Mouse (Mus musculus) heart, postnatal 0 days (tissue): Measurements from ENCODE around the gene Dnm3. TPM values are rescaled to one million over a fixed set of nuclear protein-coding genes. Genes with fewer than 3 reads are reported as not detected.

ENCODE experiments used
- ATAC-seq: fragments of 200-750 bp; cut with Nextera tagmentation; 2 replicates; pipeline ENCODE4 v1.8.0; 2017; ENCODE audit warnings: low read depth, moderate number of reproducible peaks, moderate library complexity; ENCODE audit not compliant: insufficient read depth
- DNase-seq: peaks from one replicate; pipeline ENCODE4 v3.0.0-alpha.2; 2016; ENCODE audit warnings: low spot score
- H3K27ac ChIP-seq: fragments of 300-500 bp; sonication (generic); 2 replicates; pipeline ENCODE4 v1.5.1; 2014; ENCODE audit warnings: low read depth, mild to moderate bottlenecking
- H3K27me3 ChIP-seq: fragments of 300-500 bp; sonication (generic); 2 replicates; pipeline ENCODE4 v1.6.1; 2014; ENCODE audit warnings: low read length, mixed read lengths; ENCODE audit not compliant: control insufficient read depth, insufficient read depth
- H3K36me3 ChIP-seq: fragments of 300-500 bp; sonication (generic); replicated peaks from 2 replicates; pipeline ENCODE4 v1.6.1; 2014; ENCODE audit warnings: low read length, mixed read lengths; ENCODE audit not compliant: control insufficient read depth, insufficient read depth
- H3K4me1 ChIP-seq: fragments of 300-500 bp; sonication (generic); 2 replicates; pipeline ENCODE4 v1.6.1; 2014; ENCODE audit warnings: antibody characterized with exemption; ENCODE audit not compliant: control insufficient read depth, insufficient read depth
- H3K4me2 ChIP-seq: fragments of 300-500 bp; sonication (generic); 2 replicates; pipeline ENCODE4 v1.6.1; 2014; ENCODE audit warnings: low read depth, mild to moderate bottlenecking, low read length, moderate library complexity
- H3K4me3 ChIP-seq: fragments of 300-500 bp; sonication (generic); 2 replicates; pipeline ENCODE4 v1.5.1; 2014; ENCODE audit warnings: low read depth, low read length
- H3K9ac ChIP-seq: fragments of 300-500 bp; sonication (generic); replicated peaks from 2 replicates; pipeline ENCODE4 v1.6.1; 2014; ENCODE audit warnings: low read depth, low read length, mixed read lengths
- H3K9me3 ChIP-seq: fragments of 300-500 bp; sonication (generic); replicated peaks from 2 replicates; pipeline ENCODE4 v1.6.1; 2016; ENCODE audit warnings: low read length; ENCODE audit not compliant: control insufficient read depth
- CTCF ChIP-seq: IDR thresholded peaks from 2 replicates; pipeline ENCODE4 v1.5.1; 2016; ENCODE audit warnings: antibody characterized with exemption, control low read depth, low read depth
- EP300 ChIP-seq: IDR thresholded peaks from 2 replicates; pipeline ENCODE4 v1.6.1; 2016; ENCODE audit warnings: antibody characterized with exemption, low read depth
- WGBS: fragments of 180-500 bp; shearing (Covaris S2); extraction: QIAGEN DNeasy Blood & Tissue Kit; methylation state at CpG from one replicate; pipeline ENCODE4 v1.1.7; 2014; 5-methylcytosine and 5-hydroxymethylcytosine counted together
- polyA plus RNA-seq: library from polyadenylated mRNA; unstranded; fragments of >200 nt; fragmentation: Nextera tagmentation; extraction: Ambion mirVana; gene quantifications from 2 replicates; pipeline ENCODE4 v1.2.1, GENCODE M21; 2015
- total RNA-seq: library from RNA; depleted of rRNA; stranded (reverse); fragments of >200 nt; gene quantifications from 2 replicates; pipeline ENCODE4 v1.2.3, GENCODE M21; 2014; ENCODE audit warnings: low replicate concordance

Gene Dnm3
- total and polyA plus RNA-seq, 2 experiments from 2014 or later: 1.9 to 2.4 TPM

DNA sequence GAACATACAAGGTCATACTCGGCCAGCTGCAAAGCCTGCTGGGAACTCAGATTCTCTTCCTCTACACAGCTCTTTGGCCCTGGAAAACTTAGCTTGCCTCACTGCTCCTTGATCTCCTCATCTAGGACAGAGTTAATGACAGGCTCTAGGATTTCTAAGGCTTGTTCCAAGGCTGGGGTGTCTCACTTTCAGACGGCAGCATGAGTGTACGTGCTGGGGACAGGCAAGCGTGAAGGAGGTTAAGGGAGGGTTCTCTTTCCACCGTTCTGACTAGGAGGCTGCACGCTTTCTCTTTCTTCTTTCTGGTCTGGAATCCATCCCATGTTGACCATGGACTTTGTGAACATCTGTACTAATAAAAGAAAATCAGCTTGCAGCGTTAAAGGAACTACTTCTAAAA, 315.2 kb downstream of the Dnm3 start:
- Histone ChIP-seq H3K9ac (no peak overlapping the region), H3K4me2 (no peak overlapping the region), H3K9me3 (no peaks in the 10 kb centered on the region), H3K4me3 (no peak overlapping the region), H3K36me3 (no peaks in the 10 kb centered on the region), H3K27me3 (no peaks in the 10 kb centered on the region), H3K27ac (no peak overlapping the region), H3K4me1 (no peaks in the 10 kb centered on the region)
- DNase-seq (no peak), ATAC-seq (no peak)
- TF ChIP-seq CTCF: no peak
- WGBS: 68% methylated on average over 7 of the region's 7 CpGs

DNA sequence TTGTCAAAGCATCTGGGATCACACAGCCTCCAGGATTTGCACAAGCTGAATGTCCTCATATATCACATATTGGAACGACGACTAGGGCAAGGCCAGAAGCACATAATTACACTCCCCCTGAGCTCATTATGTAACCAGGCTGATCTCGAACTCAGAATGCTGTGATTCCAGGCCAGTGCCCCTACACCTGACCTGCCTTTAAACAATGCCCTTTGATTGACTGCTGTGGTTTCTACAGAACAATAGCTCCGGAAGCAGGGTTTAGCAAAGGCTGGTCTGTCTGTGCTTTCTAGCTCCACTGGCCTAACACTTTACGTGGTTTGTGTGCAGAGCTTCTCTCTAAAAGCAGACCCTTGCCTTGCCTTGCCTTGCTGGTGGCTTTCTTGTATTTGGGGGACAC, 315.6 kb downstream of the Dnm3 start:
- WGBS: 73% methylated on average over 5 of the region's 5 CpGs
- no peak for TF ChIP-seq EP300
- no peak for TF ChIP-seq CTCF
- DNase-seq: no peak
- no peak overlapping the region for H3K4me2 ChIP-seq
- H3K9me3 ChIP-seq: no peaks in the 10 kb centered on the region
- H3K27me3 ChIP-seq: no peaks in the 10 kb centered on the region
- no peak for ATAC-seq
- H3K36me3 ChIP-seq: no peaks in the 10 kb centered on the region
- H3K4me1 ChIP-seq: no peaks in the 10 kb centered on the region
- H3K4me3 ChIP-seq: no peak overlapping the region
- no peak overlapping the region for H3K27ac ChIP-seq
- no peak overlapping the region for H3K9ac ChIP-seq

DNA sequence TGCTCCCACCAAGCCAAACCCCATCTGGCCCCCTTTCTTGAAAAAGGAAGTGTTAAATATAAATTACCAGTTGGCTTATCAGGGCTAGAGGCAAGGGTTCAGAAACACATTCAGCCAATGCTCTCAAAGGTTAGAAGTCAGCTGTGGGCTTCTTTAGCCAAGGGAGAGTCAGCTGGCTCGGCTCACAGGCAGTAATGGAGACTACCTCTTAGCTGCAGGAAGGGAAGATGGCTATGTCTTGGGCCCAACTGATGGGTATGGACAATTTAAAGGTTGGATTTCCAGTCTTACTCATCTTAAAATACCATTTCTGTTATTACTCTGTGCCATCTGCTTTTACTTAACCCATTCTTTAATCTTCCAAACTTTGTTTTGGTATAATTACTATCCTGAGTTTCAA, 317.1 kb downstream of the Dnm3 start:
- no peaks in the 10 kb centered on the region for H3K27me3 ChIP-seq
- H3K4me2 ChIP-seq: no peak overlapping the region
- H3K4me3 ChIP-seq: no peak overlapping the region
- no peak overlapping the region for H3K27ac ChIP-seq
- no peaks in the 10 kb centered on the region for H3K4me1 ChIP-seq
- H3K36me3 ChIP-seq: no peaks in the 10 kb centered on the region
- H3K9me3 ChIP-seq: no peaks in the 10 kb centered on the region
- no peak overlapping the region for H3K9ac ChIP-seq
- DNase-seq: no peak
- WGBS: 42% methylated on average over 1 of the region's 1 CpGs
- TF ChIP-seq EP300 (no peak), CTCF (no peak)
- ATAC-seq: no peak

DNA sequence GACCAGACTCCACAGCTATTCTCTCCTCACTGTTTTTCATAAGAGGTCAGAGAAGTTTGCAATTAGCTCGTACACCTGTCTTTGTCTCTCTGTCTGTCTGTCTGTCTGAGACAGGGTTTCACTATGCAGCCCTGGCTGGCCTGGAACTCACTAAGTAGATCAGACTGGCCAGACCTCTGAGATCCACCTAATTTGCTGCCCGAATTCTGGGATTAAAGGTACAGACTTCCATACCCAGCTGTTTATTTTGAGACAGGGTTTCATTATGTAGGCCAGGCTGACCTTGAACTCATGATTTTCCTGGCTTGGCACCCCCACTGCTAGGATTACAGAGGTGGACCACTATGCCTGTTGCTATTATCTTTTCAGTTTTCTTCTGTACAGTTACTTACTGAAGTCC, 319.3 kb downstream of the Dnm3 start:
- no peak for ATAC-seq

DNA sequence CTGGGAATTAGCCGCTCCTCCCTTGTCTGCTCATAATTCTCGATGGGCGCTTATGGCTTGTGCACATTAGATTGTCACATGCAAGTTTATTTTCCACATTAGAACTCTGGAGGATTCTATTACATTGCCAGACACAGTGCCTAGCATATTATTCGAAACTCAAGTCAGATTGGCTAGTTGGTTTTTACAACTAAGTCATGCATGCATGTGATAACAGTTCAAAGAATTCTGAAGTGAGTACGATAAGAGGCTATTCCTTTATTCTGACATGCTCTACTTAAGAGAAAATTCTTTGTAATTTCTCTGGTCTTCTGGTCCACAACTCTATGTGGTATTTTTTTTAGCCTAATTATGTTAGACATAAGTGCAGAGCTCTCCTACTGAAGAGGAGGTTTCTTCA, 320.2 kb downstream of the Dnm3 start:
- H3K27ac ChIP-seq: no peak overlapping the region
- no peak for TF ChIP-seq EP300
- TF ChIP-seq CTCF: no peak

More for the DNA sequence above, 319.3 kb downstream of the Dnm3 start:
- no peak overlapping the region for H3K9ac ChIP-seq
- H3K36me3 ChIP-seq: no peaks in the 10 kb centered on the region
- H3K4me3 ChIP-seq: no peak overlapping the region
- no peak overlapping the region for H3K27ac ChIP-seq
- 78% methylated on average over 2 of the region's 2 CpGs for WGBS
- no peak overlapping the region for H3K4me2 ChIP-seq
- no peaks in the 10 kb centered on the region for H3K27me3 ChIP-seq
- no peak for TF ChIP-seq CTCF
- TF ChIP-seq EP300: no peak
- DNase-seq: no peak
- H3K4me1 ChIP-seq: no peaks in the 10 kb centered on the region
- H3K9me3 ChIP-seq: no peaks in the 10 kb centered on the region

DNA sequence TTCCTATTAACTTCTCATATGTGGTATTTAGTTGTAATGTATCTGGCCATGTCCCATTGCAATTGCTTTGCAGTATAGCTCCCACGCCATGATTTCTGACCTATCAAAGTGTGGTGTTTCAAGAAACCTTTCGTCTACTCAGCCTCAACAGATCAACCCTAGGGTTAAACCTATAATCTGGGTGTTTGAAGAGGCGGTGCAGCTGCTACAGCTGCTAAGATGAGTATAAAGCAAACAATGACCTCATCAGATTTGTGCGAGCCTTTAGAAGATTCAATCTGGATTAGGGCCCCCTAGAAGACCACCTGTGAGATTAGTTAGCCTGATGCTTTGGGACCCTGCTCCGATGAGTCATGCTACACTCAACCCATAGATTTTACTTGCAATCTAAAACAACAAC, 321.0 kb downstream of the Dnm3 start:
- H3K27ac ChIP-seq: no peak overlapping the region
- DNase-seq (no peak), ATAC-seq (no peak)
- H3K4me3 ChIP-seq: no peak overlapping the region
- H3K27me3 ChIP-seq: no peaks in the 10 kb centered on the region
- no peaks in the 10 kb centered on the region for H3K36me3 ChIP-seq
- 75% methylated on average over 5 of the region's 5 CpGs for WGBS
- no peak overlapping the region for H3K4me2 ChIP-seq
- H3K9ac ChIP-seq: no peak overlapping the region
- H3K4me1 ChIP-seq: no peaks in the 10 kb centered on the region
- no peak for TF ChIP-seq EP300
- TF ChIP-seq CTCF: no peak
- H3K9me3 ChIP-seq: no peaks in the 10 kb centered on the region

More for the DNA sequence above, 320.2 kb downstream of the Dnm3 start:
- no peak for DNase-seq
- Histone ChIP-seq H3K36me3 (no peaks in the 10 kb centered on the region), H3K9ac (no peak overlapping the region), H3K4me3 (no peak overlapping the region), H3K4me2 (no peak overlapping the region), H3K27me3 (no peaks in the 10 kb centered on the region), H3K9me3 (no peaks in the 10 kb centered on the region), H3K4me1 (no peaks in the 10 kb centered on the region)
- no peak for ATAC-seq
- 79% methylated on average over 5 of the region's 5 CpGs for WGBS
